Comparison of ENCODE assay signal across 18 mouse cellular contexts in the genomic region with DNA sequence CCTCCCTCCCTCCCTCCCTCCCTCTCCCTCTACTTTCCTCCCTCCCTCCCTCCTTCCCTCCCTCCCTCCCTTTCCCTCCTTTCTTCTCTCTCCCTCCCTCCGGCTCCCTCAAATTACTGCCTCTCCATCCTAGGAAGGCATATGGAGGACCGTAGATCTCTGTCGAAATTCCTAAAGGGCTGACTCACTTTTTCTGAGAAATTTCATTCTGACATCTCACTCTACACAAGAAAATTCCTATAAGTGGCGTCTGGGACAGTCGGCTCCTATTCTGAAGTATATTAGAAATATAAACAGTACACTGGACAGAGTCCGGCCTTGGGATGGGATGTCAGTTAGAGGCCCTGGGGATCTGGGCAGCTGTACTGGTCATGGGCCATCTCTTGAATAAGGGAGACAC.
"Had no signal": no experiment of that assay in that cellular context is flagged by ENCODE, and none has a peak within 500 bp of the region (broad histone marks: within the 10 kb centered on the region; RNA-seq: fewer than 3 reads in every experiment).

No protein-coding gene starts in this region.

- ATAC-seq: liver, postnatal 0 days; midbrain, embryonic 13.5 days; midbrain, embryonic 15.5 days had no signal

- H3K9me3 ChIP-seq: liver, embryonic 15.5 days; lung, embryonic 15.5 days; megakaryocyte, embryonic 14.5 days; midbrain, embryonic 13.5 days; midbrain, embryonic 15.5 days; neural tube, embryonic 12.5 days; stomach, embryonic 15.5 days had no signal

- H3K4me3 ChIP-seq: liver, embryonic 15.5 days; lung, embryonic 15.5 days; megakaryocyte, embryonic 14.5 days; midbrain, embryonic 13.5 days; midbrain, embryonic 15.5 days; neural tube, embryonic 12.5 days; stomach, embryonic 15.5 days had no signal

- H3K9ac ChIP-seq: liver, embryonic 15.5 days; liver, postnatal 0 days; lung, embryonic 15.5 days; midbrain, embryonic 13.5 days; midbrain, embryonic 15.5 days; neural tube, embryonic 12.5 days; stomach, embryonic 15.5 days had no signal

- DNase-seq: liver, postnatal 0 days; lung, adult 2 months; lung, postnatal 10 days; lung, postnatal 36 days; right cerebral cortex, postnatal 25 days; right cerebral cortex, postnatal 4 days; thymus, adult 2 months; thymus, postnatal 25 days; thymus, postnatal 4 days had no signal

- H3K27ac ChIP-seq: liver, embryonic 15.5 days; lung, embryonic 15.5 days; macrophage; midbrain, embryonic 13.5 days; midbrain, embryonic 15.5 days; neural tube, embryonic 12.5 days; stomach, embryonic 15.5 days had no signal

- H3K36me3 ChIP-seq: midbrain, embryonic 15.5 days had no signal

- H3K4me2 ChIP-seq: liver, embryonic 15.5 days; lung, embryonic 15.5 days; midbrain, embryonic 11.5 days; midbrain, embryonic 13.5 days; midbrain, embryonic 15.5 days; neural tube, embryonic 12.5 days; stomach, embryonic 15.5 days had no signal

- H3K27me3 ChIP-seq: liver, embryonic 15.5 days; lung, embryonic 15.5 days; megakaryocyte, embryonic 14.5 days; midbrain, embryonic 15.5 days; neural tube, embryonic 12.5 days; stomach, embryonic 15.5 days had no signal

- H3K4me1 ChIP-seq: liver, embryonic 15.5 days; midbrain, embryonic 13.5 days; midbrain, embryonic 15.5 days; neural tube, embryonic 12.5 days; stomach, embryonic 15.5 days had no signal
